Mouse (Mus musculus) intestine, postnatal 0 days (tissue): ENCODE measurements around the gene Alox5. TPM values are rescaled to one million over a fixed set of nuclear protein-coding genes. Genes with fewer than 3 reads are reported as not detected.

Experiments used
- ATAC-seq: fragments of 200-750 bp; cut with Nextera tagmentation; 2 replicates; pipeline ENCODE4 v1.8.0; 2017; ENCODE audit warnings: mild to moderate bottlenecking, moderate TSS enrichment, moderate library complexity
- H3K27ac ChIP-seq: fragments of 300-500 bp; sonication (generic); 2 replicates; pipeline ENCODE4 v1.5.1; 2014; ENCODE audit warnings: mild to moderate bottlenecking, low read depth, low read length, moderate library complexity
- H3K27me3 ChIP-seq: fragments of 300-500 bp; sonication (generic); replicated peaks from 2 replicates; pipeline ENCODE4 v1.6.1; 2014; ENCODE audit warnings: low read length, mixed read lengths; ENCODE audit not compliant: control insufficient read depth, insufficient read depth
- H3K36me3 ChIP-seq: fragments of 300-500 bp; sonication (generic); 2 replicates; pipeline ENCODE4 v1.6.1; 2014; ENCODE audit warnings: mild to moderate bottlenecking, moderate library complexity; ENCODE audit not compliant: control insufficient read depth, insufficient read depth
- H3K4me1 ChIP-seq: fragments of 300-500 bp; sonication (generic); replicated peaks from 2 replicates; pipeline ENCODE4 v1.6.1; 2014; ENCODE audit warnings: antibody characterized with exemption, low read length, mixed read lengths; ENCODE audit not compliant: control insufficient read depth, insufficient read depth
- H3K4me2 ChIP-seq: fragments of 300-500 bp; sonication (generic); replicated peaks from 2 replicates; pipeline ENCODE4 v1.6.1; 2014; ENCODE audit warnings: low read depth, mild to moderate bottlenecking, moderate library complexity
- H3K4me3 ChIP-seq: fragments of 300-500 bp; sonication (generic); 2 replicates; pipeline ENCODE4 v1.5.1; 2014; ENCODE audit warnings: low read depth, low read length
- H3K9ac ChIP-seq: fragments of 300-500 bp; sonication (generic); 2 replicates; pipeline ENCODE4 v1.6.1; 2014; ENCODE audit warnings: mild to moderate bottlenecking, low read depth, low read length
- H3K9me3 ChIP-seq: fragments of 300-500 bp; sonication (generic); 2 replicates; pipeline ENCODE4 v1.6.1; 2016; ENCODE audit warnings: mixed run types; ENCODE audit not compliant: control insufficient read depth
- CTCF ChIP-seq: sonication (generic); IDR thresholded peaks from 2 replicates; pipeline ENCODE4 v1.5.1; 2016; ENCODE audit warnings: low read depth, mild to moderate bottlenecking, control low read depth, antibody characterized with exemption, moderate library complexity
- WGBS: fragments of 180-500 bp; shearing (Covaris S2); extraction: QIAGEN DNeasy Blood & Tissue Kit; methylation state at CpG from one replicate; pipeline ENCODE4 v1.1.7; 2014; 5-methylcytosine and 5-hydroxymethylcytosine counted together
- polyA plus RNA-seq: library from polyadenylated mRNA; unstranded; fragments of >200 nt; fragmentation: Nextera tagmentation; extraction: Ambion mirVana; gene quantifications from 2 replicates; pipeline ENCODE4 v1.2.1, GENCODE M21; 2015

Gene Alox5
- polyA plus RNA-seq, 1 experiment from 2014 or later = 0.48 TPM

DNA sequence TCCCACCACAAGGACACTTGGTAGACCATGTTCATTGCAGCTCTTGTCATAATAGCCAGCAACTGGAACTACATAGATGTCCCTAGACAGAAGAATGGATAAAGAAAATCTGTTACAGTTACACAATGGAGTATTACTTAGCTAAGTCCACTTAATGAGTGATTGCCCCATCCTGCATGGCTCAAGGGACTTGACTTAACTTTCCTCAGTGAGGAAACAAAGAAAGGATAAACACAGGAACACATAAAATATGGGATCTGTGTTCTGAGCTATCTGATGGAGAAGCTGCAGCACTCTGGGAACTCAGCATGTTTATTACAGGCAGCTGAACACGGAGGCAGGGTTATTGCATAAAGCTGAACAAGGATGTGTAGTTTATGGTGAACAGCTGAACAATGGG is 24.1 kb upstream of the Alox5 start:
- no peaks in the 10 kb centered on the region for H3K4me1 ChIP-seq
- 55% methylated on average over 1 of the region's 1 CpGs for WGBS
- no peak overlapping the region for H3K4me2 ChIP-seq
- no peak overlapping the region for H3K27ac ChIP-seq
- TF ChIP-seq CTCF = no peak
- H3K9ac ChIP-seq = no peak overlapping the region
- no peaks in the 10 kb centered on the region for H3K36me3 ChIP-seq
- H3K9me3 ChIP-seq = no peaks in the 10 kb centered on the region
- ATAC-seq = no peak
- H3K4me3 ChIP-seq = no peak overlapping the region
- H3K27me3 ChIP-seq = no peaks in the 10 kb centered on the region

DNA sequence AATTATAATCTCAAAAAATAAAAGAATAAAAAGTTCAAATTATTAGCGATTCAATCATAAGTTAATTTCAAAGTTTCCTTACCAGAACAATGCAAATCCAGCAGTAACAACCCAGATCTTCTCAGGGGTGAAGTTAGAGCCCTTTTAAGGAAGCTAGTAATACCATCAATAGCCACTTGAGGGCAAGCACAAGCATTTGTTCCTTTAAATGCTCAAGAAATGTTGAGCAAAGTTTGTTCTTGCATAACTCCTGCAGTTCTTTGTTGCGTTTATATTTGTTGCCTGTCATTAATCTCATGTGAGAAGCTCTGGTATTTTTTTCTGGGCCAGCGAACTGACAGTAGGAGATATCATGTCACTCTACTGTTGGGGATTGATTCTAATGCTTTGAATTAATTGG is 7.1 kb upstream of the Alox5 start:
- H3K4me3 ChIP-seq = no peak overlapping the region
- no peaks in the 10 kb centered on the region for H3K9me3 ChIP-seq
- no peak overlapping the region for H3K4me2 ChIP-seq
- TF ChIP-seq CTCF = peak; percentile 71
- ATAC-seq = no peak
- no peak overlapping the region for H3K27ac ChIP-seq
- no peak overlapping the region for H3K9ac ChIP-seq
- H3K27me3 ChIP-seq = no peaks in the 10 kb centered on the region
- H3K36me3 ChIP-seq = no peaks in the 10 kb centered on the region
- WGBS = 18% methylated on average over 3 of the region's 3 CpGs
- H3K4me1 ChIP-seq = no peaks in the 10 kb centered on the region

- no peak overlapping the region for H3K4me3 ChIP-seq
- H3K4me2 ChIP-seq = no peak overlapping the region
- 71% methylated on average over 2 of the region's 2 CpGs for WGBS
- TF ChIP-seq CTCF = no peak
- H3K9me3 ChIP-seq = no peaks in the 10 kb centered on the region
- ATAC-seq = no peak
- no peaks in the 10 kb centered on the region for H3K36me3 ChIP-seq
- H3K4me1 ChIP-seq = no peaks in the 10 kb centered on the region
- H3K27ac ChIP-seq = no peak overlapping the region
- H3K9ac ChIP-seq = no peak overlapping the region
- peaks cover 26% of the 10 kb centered on the region for H3K27me3 ChIP-seq
Observed at GRCm38 (mm10) chr6:116459232-116459631, 1.7 kb downstream of the Alox5 start.

GRCm38 (mm10) chr6:116458728-116459127 is 2.2 kb downstream of the Alox5 start:
- Histone ChIP-seq H3K4me2 (no peak overlapping the region), H3K9me3 (no peaks in the 10 kb centered on the region), H3K4me3 (no peak overlapping the region), H3K27ac (no peak overlapping the region), H3K4me1 (no peaks in the 10 kb centered on the region), H3K27me3 (peaks cover 26% of the 10 kb centered on the region), H3K9ac (no peak overlapping the region), H3K36me3 (no peaks in the 10 kb centered on the region)
- no peak for TF ChIP-seq CTCF
- 82% methylated on average over 4 of the region's 4 CpGs for WGBS
- no peak for ATAC-seq

GRCm38 (mm10) chr6:116456482-116456881 is 4.5 kb downstream of the Alox5 start:
- no peak overlapping the region for H3K9ac ChIP-seq
- no peak overlapping the region for H3K27ac ChIP-seq
- H3K4me1 ChIP-seq = no peaks in the 10 kb centered on the region
- 39% methylated on average over 1 of the region's 1 CpGs for whole genome bisulfite sequencing
- no peak for ATAC-seq
- no peaks in the 10 kb centered on the region for H3K36me3 ChIP-seq
- no peaks in the 10 kb centered on the region for H3K9me3 ChIP-seq
- no peak overlapping the region for H3K4me2 ChIP-seq
- no peak overlapping the region for H3K4me3 ChIP-seq
- H3K27me3 ChIP-seq = peaks cover 15% of the 10 kb centered on the region
- TF ChIP-seq CTCF = no peak

DNA sequence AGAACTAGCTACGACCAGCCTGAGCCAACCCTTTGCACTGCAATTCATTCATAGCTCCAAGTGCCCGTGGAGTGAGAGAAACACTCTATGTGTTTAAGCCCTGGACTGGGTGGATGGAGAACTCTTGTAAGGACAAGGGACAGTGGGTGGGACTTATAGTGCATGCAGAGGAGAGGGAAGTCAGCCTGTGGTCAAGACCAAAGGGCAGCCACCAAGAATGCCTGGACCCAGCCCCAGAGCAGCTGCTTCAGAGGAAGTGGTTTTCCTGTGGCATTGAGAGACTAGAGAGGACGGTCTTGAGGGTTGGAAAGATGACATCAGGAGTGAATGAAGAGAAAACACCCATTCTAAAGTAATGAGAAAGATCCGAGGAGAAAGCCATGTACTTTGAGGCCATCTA is 5.2 kb downstream of the Alox5 start:
- WGBS = 63% methylated on average over 4 of the region's 4 CpGs
- Histone ChIP-seq H3K4me3 (no peak overlapping the region), H3K9me3 (no peaks in the 10 kb centered on the region), H3K9ac (no peak overlapping the region), H3K4me2 (no peak overlapping the region), H3K36me3 (no peaks in the 10 kb centered on the region), H3K27ac (no peak overlapping the region), H3K27me3 (peaks cover 8% of the 10 kb centered on the region; the same call in 1 of the 2 replicates), H3K4me1 (no peaks in the 10 kb centered on the region)
- TF ChIP-seq CTCF = no peak
- no peak for ATAC-seq

GRCm38 (mm10) chr6:116440849-116441248 is 20.1 kb downstream of the Alox5 start:
- Histone ChIP-seq H3K4me3 (no peak overlapping the region), H3K9ac (no peak overlapping the region), H3K4me2 (no peak overlapping the region), H3K9me3 (no peaks in the 10 kb centered on the region), H3K27ac (no peak overlapping the region), H3K36me3 (no peaks in the 10 kb centered on the region), H3K27me3 (no peaks in the 10 kb centered on the region), H3K4me1 (no peaks in the 10 kb centered on the region)
- WGBS = 64% methylated on average over 4 of the region's 4 CpGs
- TF ChIP-seq CTCF = no peak
- ATAC-seq = no peak
